Mouse (Mus musculus) MEL (cell line): ENCODE measurements at regions not wholly inside any gene's neighbourhood (a gene's known extent, or its start where the extent isn't known, plus 50 kb on each side); places are given as distances from the start of the nearest gene placed in this dataset.

ENCODE experiments used
- DNase-seq: peaks from one replicate; pipeline ENCODE4 v3.0.0; 2011; ENCODE audit warnings: low read depth, low spot score
- H3K27ac ChIP-seq: 2 replicates; pipeline ENCODE4 v1.5.1; 2012; ENCODE audit warnings: low read depth, mild to moderate bottlenecking, control low read depth, low read length, moderate library complexity; ENCODE audit not compliant: control insufficient read depth
- H3K27me3 ChIP-seq, 2 experiments: fragments of 150-350 bp in 1 of 2; sonication (generic) in 1 of 2; 2 replicates each; pipeline ENCODE4 v1.6.1; 2012; ENCODE audit warnings: low read length in 2 of 2, mild to moderate bottlenecking in 2 of 2, improper control_type of control experiment in 1 of 2, moderate library complexity in 1 of 2; ENCODE audit not compliant: insufficient read depth in 2 of 2, control insufficient read depth in 1 of 2
- H3K36me3 ChIP-seq, 2 experiments: 2 replicates each; pipeline ENCODE4 v1.6.1; 2012 to 2014; ENCODE audit warnings: low read length in 2 of 2, improper control_type of control experiment in 1 of 2, inconsistent platforms in 1 of 2, mild to moderate bottlenecking in 1 of 2; ENCODE audit not compliant: insufficient read depth in 2 of 2, control insufficient read depth in 1 of 2
- H3K4me1 ChIP-seq, 2 experiments: fragments of 150-350 bp in 1 of 2; sonication (generic) in 1 of 2; 2 replicates each; pipeline ENCODE4 v1.6.1; 2012; ENCODE audit warnings: low read length in 2 of 2, improper control_type of control experiment in 1 of 2, mild to moderate bottlenecking in 1 of 2; ENCODE audit not compliant: insufficient read depth in 2 of 2, control insufficient read depth in 1 of 2
- H3K4me3 ChIP-seq, 2 experiments: fragments of 150-350 bp in 1 of 2; sonication (generic) in 1 of 2; 2 replicates each; pipeline ENCODE4 v1.5.1; 2012; ENCODE audit warnings: low read depth in 2 of 2, low read length in 2 of 2, mild to moderate bottlenecking in 2 of 2, moderate library complexity in 2 of 2, control low read depth in 1 of 2, improper control_type of control experiment in 1 of 2; ENCODE audit not compliant: control insufficient read depth in 1 of 2, insufficient read depth in 1 of 2
- H3K79me2 ChIP-seq: 2 replicates; pipeline ENCODE4 v1.6.1; 2012; ENCODE audit warnings: mild to moderate bottlenecking, low read length, moderate library complexity; ENCODE audit not compliant: control insufficient read depth, poor library complexity, insufficient read depth
- H3K9ac ChIP-seq: 2 replicates; pipeline ENCODE4 v1.6.1; 2012; ENCODE audit warnings: low read depth, mild to moderate bottlenecking, control low read depth, low read length, moderate library complexity; ENCODE audit not compliant: control insufficient read depth, poor library complexity, severe bottlenecking
- H3K9me3 ChIP-seq: fragments of 150-350 bp; sonication (generic); replicated peaks from 2 replicates; pipeline ENCODE4 v1.6.1; 2012; ENCODE audit warnings: mild to moderate bottlenecking, low read length, improper control_type of control experiment, moderate library complexity; ENCODE audit not compliant: insufficient read depth
- BHLHE40 ChIP-seq: IDR thresholded peaks from 2 replicates; pipeline ENCODE4 v1.6.1; 2012; ENCODE audit warnings: low read depth, mild to moderate bottlenecking, inconsistent platforms, low read length, improper control_type of control experiment, borderline replicate concordance
- CHD1 ChIP-seq: IDR thresholded peaks from 2 replicates; pipeline ENCODE4 v1.6.1; 2012; ENCODE audit warnings: low read depth, mild to moderate bottlenecking, inconsistent platforms, low read length, improper control_type of control experiment
- CHD2 ChIP-seq: IDR thresholded peaks from 2 replicates; pipeline ENCODE4 v1.6.1; 2011; ENCODE audit warnings: low read length, improper control_type of control experiment
- CTCF ChIP-seq, 3 experiments: IDR thresholded peaks in 2 of 3; conservative IDR thresholded peaks in 1 of 3; 2 replicates each; pipeline ENCODE4 v1.5.1; 2011 to 2012; ENCODE audit warnings: low read length in 3 of 3, low read depth in 2 of 3, mild to moderate bottlenecking in 2 of 3, improper control_type of control experiment in 1 of 3, inconsistent platforms in 1 of 3, mixed read lengths in 1 of 3, moderate library complexity in 1 of 3; ENCODE audit not compliant: control insufficient read depth in 1 of 3, insufficient read depth in 1 of 3, poor library complexity in 1 of 3, severe bottlenecking in 1 of 3
- E2F4 ChIP-seq: IDR thresholded peaks from 2 replicates; pipeline ENCODE4 v1.6.1; 2011; ENCODE audit warnings: low read depth, low read length, improper control_type of control experiment, borderline replicate concordance
- EP300 ChIP-seq, 2 experiments: IDR thresholded peaks; 2 replicates each; pipeline ENCODE4 v1.6.1; 2011; ENCODE audit warnings: improper control_type of control experiment in 2 of 2, low read length in 2 of 2, low read depth in 1 of 2, mild to moderate bottlenecking in 1 of 2
- GATA1 ChIP-seq: IDR thresholded peaks from 2 replicates; pipeline ENCODE4 v1.6.1; 2011; ENCODE audit warnings: low read depth, low read length, improper control_type of control experiment
- HCFC1 ChIP-seq: IDR thresholded peaks from 2 replicates; pipeline ENCODE4 v1.6.1; 2012; ENCODE audit warnings: low read depth, mild to moderate bottlenecking, inconsistent platforms, low read length, improper control_type of control experiment, moderate library complexity
- KAT2A ChIP-seq: conservative IDR thresholded peaks from 2 replicates; pipeline ENCODE4 v1.6.1; 2012; ENCODE audit warnings: low read depth, low read length, improper control_type of control experiment, inconsistent platforms
- MXI1 ChIP-seq: IDR thresholded peaks from 2 replicates; pipeline ENCODE4 v1.6.1; 2011; ENCODE audit warnings: mild to moderate bottlenecking, low read depth, low read length, improper control_type of control experiment
- MYB ChIP-seq: IDR thresholded peaks from 2 replicates; pipeline ENCODE4 v1.6.1; 2011; ENCODE audit warnings: mild to moderate bottlenecking, low read depth, low read length, improper control_type of control experiment
- NELFE ChIP-seq: IDR thresholded peaks from 2 replicates; pipeline ENCODE4 v1.6.1; 2011; ENCODE audit warnings: low read depth, low read length, improper control_type of control experiment
- NRF1 ChIP-seq: IDR thresholded peaks from 2 replicates; pipeline ENCODE4 v1.6.1; 2014; ENCODE audit warnings: low read depth, mild to moderate bottlenecking, inconsistent platforms, low read length, improper control_type of control experiment, moderate library complexity; ENCODE audit not compliant: poor library complexity, insufficient read depth, severe bottlenecking
- POLR2AphosphoS5 ChIP-seq: IDR thresholded peaks from 2 replicates; pipeline ENCODE4 v1.6.1; 2012; ENCODE audit warnings: low read depth, borderline replicate concordance, mild to moderate bottlenecking, inconsistent platforms, low read length, moderate library complexity, mixed read lengths
- RAD21 ChIP-seq: IDR thresholded peaks from 2 replicates; pipeline ENCODE4 v1.6.1; 2011; ENCODE audit warnings: mild to moderate bottlenecking, low read depth, low read length, improper control_type of control experiment
- SMC3 ChIP-seq: IDR thresholded peaks from 2 replicates; pipeline ENCODE4 v1.6.1; 2011; ENCODE audit warnings: low read depth, low read length, improper control_type of control experiment
- TBP ChIP-seq: IDR thresholded peaks from 2 replicates; pipeline ENCODE4 v1.8.0; 2011; ENCODE audit warnings: low read depth, low read length, improper control_type of control experiment
- TCF12 ChIP-seq: IDR thresholded peaks from 2 replicates; pipeline ENCODE4 v1.6.1; 2014; ENCODE audit warnings: low read depth, mild to moderate bottlenecking, inconsistent platforms, low read length, improper control_type of control experiment, moderate library complexity
- USF1 ChIP-seq: IDR thresholded peaks from 2 replicates; pipeline ENCODE4 v1.6.1; 2014; ENCODE audit warnings: low read depth, mild to moderate bottlenecking, inconsistent platforms, low read length, improper control_type of control experiment, moderate library complexity
- USF2 ChIP-seq, 2 experiments: IDR thresholded peaks; 2 replicates each; pipeline ENCODE4 v1.6.1; 2011 to 2012; ENCODE audit warnings: improper control_type of control experiment in 2 of 2, low read length in 2 of 2, borderline replicate concordance in 1 of 2, inconsistent platforms in 1 of 2, low read depth in 1 of 2, mild to moderate bottlenecking in 1 of 2; ENCODE audit not compliant: insufficient read depth in 1 of 2
- ZKSCAN1 ChIP-seq: IDR thresholded peaks from 2 replicates; pipeline ENCODE4 v1.6.1; 2012; ENCODE audit warnings: low read depth, mild to moderate bottlenecking, inconsistent platforms, low read length, improper control_type of control experiment, moderate library complexity

GRCm38 (mm10) chr2:94516866-94517265 lies 78.9 kb upstream of the Api5 start:
- TF ChIP-seq E2F4, result no peak
- no peak for TF ChIP-seq USF2 (IDR thresholded peaks at IDR 0.05; ENCODE audit: borderline replicate concordance in 1 of 2, insufficient read depth in 1 of 2, low read depth in 1 of 2, low read length in 2 of 2)
- TF ChIP-seq ZKSCAN1, result no peak
- no peak for TF ChIP-seq CTCF (IDR thresholded peaks at IDR 0.05 in 2 of 3, conservative IDR thresholded peaks at IDR 0.05 in 1 of 3; ENCODE audit: control insufficient read depth in 1 of 3, insufficient read depth in 1 of 3, low read depth in 2 of 3, low read length in 3 of 3, poor library complexity in 1 of 3, severe bottlenecking in 1 of 3)
- no peak for TF ChIP-seq POLR2AphosphoS5
- TF ChIP-seq MXI1, result no peak
- TF ChIP-seq RAD21, result no peak
- Histone ChIP-seq H3K9me3 (no peaks in the 10 kb centered on the region), H3K27me3 (no peaks in the 10 kb centered on the region), H3K27ac (no peak overlapping the region), H3K79me2 (no peaks in the 10 kb centered on the region), H3K4me3 (no peak overlapping the region), H3K4me1 (no peaks in the 10 kb centered on the region), H3K36me3 (no peaks in the 10 kb centered on the region), H3K9ac (no peak overlapping the region)
- DNase-seq, result no peak

GRCm38 (mm10) chr2:94512027-94512426 lies 74.1 kb upstream of the Api5 start:
- TF ChIP-seq SMC3, result no peak
- TF ChIP-seq KAT2A, result no peak
- no peak for TF ChIP-seq CHD1
- TF ChIP-seq CHD2, result no peak
- no peak for TF ChIP-seq NRF1
- no peak for TF ChIP-seq BHLHE40
- TF ChIP-seq EP300 (IDR thresholded peaks at IDR 0.05; ENCODE audit: low read depth in 1 of 2, low read length in 2 of 2), result no peak
- TF ChIP-seq GATA1, result no peak
- no peak for TF ChIP-seq MYB
- no peak for TF ChIP-seq NELFE
- no peak for TF ChIP-seq TCF12
- no peak for TF ChIP-seq E2F4
- no peak for TF ChIP-seq USF1
- TF ChIP-seq RAD21, result no peak
- no peak for TF ChIP-seq HCFC1
- no peak for TF ChIP-seq TBP
- Histone ChIP-seq H3K27ac (no peak overlapping the region), H3K27me3 (no peaks in the 10 kb centered on the region), H3K4me1 (no peaks in the 10 kb centered on the region), H3K9me3 (no peaks in the 10 kb centered on the region), H3K36me3 (no peaks in the 10 kb centered on the region), H3K79me2 (no peaks in the 10 kb centered on the region), H3K9ac (no peak overlapping the region), H3K4me3 (no peak overlapping the region)
- no peak for DNase-seq
